Mouse (Mus musculus): ENCODE data around the gene Sbk3.

The Sbk3 gene

DNA sequence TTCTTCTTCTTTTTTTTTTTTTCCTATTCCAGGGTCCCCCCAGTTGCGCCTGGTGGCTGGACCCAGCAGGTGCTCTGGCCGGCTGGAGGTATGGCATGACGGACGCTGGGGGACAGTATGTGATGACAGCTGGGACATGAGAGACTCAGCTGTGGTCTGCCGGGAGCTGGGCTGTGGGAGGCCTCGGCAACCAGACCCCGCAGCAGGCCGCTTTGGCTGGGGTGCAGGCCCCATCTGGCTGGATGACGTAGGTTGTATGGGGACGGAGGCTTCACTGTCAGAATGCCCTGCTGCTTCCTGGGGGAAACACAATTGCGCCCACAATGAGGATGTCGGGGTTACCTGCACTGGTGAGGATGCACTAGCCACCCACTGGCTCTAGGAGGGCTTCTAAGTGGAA, 37.9 kb downstream of the Sbk3 start:
- no peak for DNase-seq (ENCODE audit: low read depth, low spot score)

DNA sequence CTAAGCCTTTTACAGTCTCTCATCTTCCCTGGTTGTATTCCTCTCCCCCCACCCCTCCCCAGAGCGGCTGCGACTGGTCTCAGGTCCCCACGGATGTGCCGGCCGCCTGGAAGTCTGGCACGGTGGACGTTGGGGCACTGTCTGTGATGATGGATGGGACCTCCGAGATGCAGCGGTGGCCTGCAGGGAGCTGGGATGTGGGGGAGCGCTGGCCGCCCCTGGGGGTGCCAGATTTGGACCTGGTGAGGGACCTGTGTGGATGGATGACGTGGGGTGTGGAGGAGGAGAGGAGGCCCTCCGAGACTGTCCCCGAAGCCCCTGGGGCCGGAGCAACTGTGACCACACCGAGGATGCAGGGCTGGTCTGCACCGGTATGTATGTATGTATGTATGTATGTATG, 42.6 kb downstream of the Sbk3 start:
- DNase-seq (ENCODE audit: low read depth, low spot score) = no peak

DNA sequence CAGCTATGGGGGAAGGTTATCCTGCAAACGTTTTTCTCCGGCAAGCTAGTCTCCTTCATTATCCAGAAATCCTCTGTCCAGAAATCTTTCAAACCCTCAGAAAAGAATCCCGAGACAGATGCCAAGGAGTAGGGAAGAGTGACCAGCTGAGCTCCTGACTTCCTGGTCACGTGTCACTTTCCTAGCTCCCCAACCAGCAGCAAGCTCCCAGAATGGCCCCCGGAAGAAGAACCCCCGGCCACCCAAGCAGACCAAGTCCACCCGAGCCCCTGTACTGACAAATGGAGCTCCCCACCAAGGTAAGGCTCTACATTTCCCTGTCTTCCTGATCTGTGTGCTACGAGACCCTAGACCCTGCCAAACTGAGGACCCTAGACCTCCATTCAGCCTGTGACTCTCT, 43.3 kb downstream of the Sbk3 start:
- no peak for DNase-seq (ENCODE audit: low read depth, low spot score)

DNA sequence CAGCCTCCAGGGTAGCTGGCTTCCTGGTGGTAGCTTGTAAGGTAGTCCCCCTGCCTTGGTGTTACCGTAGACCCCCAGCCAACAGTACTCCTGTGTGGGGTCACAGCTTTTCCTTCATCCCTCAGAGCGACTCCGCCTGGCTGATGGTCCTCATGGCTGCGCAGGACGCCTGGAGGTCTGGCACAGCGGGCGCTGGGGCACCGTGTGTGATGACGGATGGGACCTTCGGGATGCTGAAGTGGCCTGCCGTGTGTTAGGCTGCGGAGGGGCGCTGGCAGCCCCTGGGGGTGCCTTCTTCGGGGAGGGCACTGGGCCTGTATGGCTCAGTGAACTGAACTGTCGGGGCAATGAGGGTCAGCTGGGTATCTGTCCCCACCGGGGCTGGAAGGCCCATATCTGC, 44.1 kb downstream of the Sbk3 start:
- DNase-seq (ENCODE audit: low read depth, low spot score) = no peak

DNA sequence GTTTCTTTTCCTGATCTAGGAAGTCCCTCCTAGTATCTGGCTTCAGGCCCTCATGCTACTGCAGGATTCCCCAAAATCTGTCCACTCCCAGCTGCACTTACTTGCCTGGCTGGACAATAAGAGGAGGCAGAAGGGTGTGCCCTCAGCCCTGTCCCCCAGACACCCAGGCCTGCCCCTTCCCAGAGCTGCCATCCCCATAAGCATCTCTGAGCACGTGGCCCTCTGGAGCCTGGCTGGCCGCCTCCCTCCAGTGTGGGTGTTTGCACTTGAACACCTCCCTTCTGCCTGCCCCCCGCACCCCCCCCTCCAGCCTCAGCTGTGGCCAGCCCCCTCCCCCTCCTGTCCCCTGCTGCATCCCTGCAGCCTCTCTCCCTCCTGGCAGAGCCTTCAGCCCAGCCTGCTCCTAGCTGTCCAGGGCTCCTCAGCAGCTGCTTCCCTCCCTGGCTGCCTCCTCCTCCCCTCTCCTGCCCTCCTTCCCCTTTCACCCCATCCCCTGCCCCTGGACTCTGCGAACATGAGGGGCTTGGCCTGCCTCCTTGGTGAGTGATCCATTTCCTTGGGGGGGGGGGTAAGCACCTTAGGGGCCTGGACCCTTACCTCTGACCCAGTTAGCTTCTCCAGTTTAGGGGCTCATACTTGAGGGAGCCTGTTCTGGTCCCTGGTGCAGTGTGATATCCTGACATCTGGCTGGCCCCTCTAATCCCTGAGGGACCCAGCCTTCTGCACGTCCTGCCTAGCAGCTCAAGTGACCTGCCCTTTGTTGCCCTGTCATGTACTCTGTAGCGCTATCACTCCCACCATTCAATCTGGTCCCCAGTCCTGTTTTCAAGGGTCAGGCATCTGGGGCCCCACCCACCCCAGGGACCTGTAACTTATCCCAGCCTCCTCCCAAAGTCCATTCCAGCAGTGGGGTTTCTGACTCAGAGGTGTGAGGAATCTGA, 45.3 kb downstream of the Sbk3 start, which contains the start of gene Ssc5d:
TSS of gene Ssc5d (plus strand) at position 345 of the 941 bp plus-strand sequence.
- no peak for DNase-seq (ENCODE audit: low read depth, low spot score)

DNA sequence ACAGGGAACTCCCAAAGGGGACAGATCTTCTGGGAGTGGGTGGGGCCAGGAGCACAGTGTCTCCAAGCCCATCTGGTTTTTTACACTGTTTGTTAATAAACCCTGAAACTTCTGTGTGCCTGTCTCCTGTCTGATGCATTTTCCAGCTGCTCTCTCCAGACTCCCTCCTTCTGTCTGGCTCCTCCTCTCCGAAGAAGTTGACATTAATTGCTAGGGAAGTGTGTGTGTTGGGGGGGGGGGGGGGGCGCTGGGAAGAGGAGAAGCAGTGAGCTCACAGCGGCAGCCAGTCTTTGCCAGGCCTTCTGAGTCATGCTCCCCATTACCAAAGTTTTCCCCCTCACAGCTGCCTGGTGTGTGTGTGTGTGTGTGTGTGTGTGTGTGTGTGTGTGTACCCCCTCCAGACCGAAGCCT, 46.1 kb downstream of the Sbk3 start:
- DNase-seq (ENCODE audit: low read depth, low spot score) = no peak

DNA sequence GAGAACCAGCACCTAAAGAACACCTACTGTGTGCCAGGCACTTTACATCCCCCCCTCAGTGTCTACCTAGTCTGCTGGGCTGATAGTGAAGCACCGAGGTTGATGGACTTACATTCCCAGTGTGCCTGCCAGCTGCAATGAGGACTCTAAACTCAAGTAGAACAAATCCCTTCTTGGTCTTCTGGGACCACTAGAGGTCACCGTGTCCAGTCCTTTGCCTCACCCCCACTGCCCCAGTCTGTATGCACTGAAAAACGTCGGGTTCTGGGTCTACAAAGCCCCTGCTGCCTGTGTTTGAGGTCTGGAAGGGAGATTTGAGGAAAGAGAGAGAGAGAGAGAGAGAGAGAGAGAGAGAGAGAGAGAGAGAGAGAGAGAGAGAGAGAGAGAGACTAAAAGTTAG, 46.5 kb downstream of the Sbk3 start:
- no peak for DNase-seq (ENCODE audit: low read depth, low spot score)

DNA sequence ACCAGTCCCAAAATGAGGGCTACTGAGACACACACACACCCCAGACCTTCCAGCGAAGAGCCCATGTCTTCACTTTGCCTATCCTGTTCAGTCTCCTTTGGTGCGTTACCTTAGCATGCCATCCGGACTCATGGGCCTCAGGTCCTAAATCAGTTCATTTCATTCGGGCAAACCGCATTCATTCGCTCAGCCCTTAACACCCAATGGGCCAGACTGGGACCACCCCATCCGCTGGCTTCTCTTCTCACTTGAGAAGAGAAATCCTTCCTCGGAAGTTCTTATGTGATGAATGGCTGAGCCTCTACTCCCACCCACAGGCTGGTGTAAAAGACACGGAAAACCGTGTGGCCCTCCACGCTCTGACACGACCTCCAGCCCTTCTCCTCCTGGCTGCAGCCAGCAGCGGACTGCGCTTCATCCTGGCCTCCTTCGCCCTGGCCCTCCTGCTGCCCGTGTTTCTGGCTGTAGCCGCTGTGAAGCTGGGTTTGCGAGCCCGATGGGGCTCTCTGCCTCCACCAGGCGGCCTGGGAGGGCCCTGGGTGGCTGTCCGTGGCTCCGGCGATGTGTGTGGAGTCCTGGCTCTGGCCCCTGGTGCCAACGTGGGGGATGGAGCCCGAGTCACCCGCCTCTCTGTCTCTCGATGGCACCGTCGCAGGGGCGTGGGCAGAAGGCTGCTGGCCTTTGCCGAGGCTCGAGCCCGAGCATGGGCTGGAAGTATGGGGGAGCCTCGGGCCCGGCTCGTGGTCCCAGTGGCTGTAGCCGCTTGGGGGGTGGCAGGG, 47.2 kb downstream of the Sbk3 start:
- DNase-seq (ENCODE audit: low read depth, low spot score) = no peak

DNA sequence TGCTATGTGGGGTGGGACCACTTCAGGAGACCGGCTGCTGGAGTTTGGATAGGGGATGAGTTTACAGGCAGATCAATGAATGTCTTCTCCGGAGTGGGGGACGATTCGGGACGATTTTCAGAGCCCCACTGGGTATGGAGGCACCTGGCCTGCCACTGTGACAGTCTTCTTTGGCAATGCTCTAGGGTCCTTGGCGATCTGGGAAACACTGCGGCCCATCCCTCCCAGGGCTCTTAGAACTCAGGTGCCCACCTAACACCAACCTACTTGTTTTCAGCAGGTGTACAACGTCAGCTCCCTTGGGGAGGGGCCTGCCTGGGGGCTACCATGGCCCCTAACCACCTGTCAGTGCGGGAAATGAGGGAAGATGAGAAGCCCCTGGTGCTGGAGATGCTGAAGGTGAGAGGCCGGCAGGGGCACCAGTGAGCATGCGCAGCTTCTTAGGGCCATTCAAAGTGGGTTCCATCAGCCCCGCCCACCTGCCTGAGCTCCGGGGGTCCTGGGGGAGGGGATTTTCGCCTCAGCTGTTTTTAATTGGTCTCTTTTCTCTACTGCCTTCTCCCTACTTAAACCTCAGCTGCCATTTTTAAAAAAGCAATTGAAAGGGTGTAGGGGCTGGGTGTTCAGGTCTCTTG, 47.9 kb downstream of the Sbk3 start:
- peak; percentile 44 for DNase-seq (ENCODE audit: low read depth, low spot score)

DNA sequence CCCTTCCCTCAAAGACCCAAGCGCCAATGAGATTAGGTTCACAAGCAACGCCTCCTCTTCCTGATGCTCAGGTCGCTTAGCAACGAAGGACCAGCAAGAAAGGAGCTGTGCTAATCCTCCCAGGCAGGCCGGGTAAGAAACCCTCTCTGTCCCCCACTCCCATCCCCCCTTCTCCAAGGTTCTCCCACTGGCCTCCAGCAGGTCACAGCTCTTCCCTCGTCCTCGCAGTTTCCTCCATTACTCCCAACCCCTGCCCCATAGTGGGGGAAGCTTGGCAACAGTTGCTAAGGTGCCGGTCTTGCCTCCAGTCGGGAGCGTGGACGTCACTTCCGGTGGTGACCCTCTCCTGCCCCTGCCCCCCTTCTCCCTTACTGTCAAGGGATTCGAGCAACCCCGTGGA, 48.5 kb downstream of the Sbk3 start:
- peak; percentile 77 for DNase-seq (ENCODE audit: low read depth, low spot score)

DNA sequence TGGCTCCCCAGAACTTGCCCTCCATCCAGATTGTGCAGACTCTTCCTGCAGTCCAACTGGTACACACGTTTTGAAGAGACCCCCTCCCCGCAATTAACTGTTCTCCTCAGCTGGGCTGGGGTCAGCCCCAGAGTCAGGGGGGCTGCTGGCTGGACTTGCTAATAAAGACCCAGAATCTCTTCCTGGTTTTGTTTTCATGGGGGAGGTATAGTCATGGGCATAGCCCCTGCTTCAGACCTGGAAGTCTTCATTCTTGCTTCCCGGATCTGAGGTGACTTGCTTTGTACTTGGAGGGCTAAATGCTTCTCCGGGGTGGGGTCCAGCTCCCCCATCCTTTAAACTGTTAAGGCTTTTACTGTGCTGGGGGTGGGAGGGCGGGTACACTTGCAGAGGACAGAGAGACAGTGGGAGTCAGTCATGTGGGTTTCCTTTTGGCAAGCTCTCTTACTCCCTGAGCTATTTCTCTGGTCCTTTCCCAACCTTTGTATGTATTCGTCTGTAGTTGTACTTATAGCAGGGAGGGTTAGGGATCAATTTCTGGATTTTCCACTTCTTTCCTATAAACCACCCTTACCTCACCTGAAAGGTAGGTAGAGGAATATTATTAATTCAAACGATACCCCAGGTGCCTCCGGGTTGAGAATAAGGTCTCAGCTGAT, 49.0 kb downstream of the Sbk3 start, which contains the start of gene Nat14:
TSS of gene Nat14 (plus strand) at position 205 of the 659 bp plus-strand sequence.
- DNase-seq (ENCODE audit: low read depth, low spot score) = no peak

DNA sequence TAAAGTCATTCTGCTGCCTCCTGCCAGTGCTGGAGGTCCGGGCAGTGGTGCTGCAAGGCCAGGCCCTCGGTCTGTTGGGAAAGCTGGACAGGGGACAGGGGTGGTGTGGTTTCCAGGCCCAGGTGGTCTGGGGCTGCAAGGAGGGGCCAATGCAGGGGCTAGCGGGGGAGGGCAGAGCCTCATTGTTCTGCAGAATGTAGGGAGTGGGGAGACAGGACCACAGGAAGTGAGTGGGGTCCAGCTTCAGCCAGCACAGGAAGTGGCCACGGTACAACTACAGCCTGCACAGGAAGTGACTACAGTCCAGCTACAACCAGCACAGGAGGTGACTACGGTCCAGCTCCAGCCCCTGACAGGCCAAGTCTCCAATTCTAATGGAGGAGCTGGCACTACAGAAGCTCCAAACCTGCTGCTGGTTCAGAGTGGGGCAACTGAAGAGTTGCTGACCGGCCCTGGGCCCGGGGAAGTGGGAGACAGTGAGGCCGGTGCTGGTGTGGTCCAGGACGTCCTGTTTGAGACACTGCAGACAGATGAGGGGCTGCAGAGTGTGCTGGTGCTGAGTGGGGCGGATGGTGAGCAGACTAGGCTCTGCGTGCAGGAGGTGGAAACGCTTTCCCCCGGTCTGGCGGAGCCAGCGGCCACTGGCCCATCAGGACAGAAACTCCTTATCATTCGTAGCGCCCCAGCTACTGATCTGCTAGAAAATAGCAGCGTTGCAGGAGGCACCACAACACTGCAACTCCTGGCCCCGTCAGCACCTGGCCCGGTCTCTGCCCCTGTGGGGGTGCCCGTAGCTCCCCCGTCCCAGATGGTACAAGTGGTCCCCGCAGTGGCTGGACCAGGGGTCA, 49.8 kb downstream of the Sbk3 start:
- DNase-seq (ENCODE audit: low read depth, low spot score) = no peak

DNA sequence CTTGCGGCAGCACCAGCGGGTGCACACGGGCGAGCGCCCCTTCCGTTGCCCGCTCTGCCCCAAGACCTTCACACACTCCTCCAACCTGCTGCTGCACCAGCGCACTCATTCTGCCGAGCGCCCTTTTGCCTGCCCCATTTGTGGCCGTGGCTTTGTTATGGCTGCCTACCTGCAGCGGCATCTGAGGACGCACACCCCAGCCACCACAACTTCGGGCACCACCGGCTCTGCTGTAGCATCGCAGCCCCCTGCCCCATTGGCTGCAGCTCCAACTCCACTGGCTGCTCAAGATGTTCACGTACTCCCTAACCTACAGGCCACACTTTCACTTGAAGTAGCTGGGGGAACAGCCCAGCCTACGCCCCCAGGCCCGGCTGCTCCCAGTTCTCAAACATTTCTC, 50.5 kb downstream of the Sbk3 start:
- no peak for DNase-seq (ENCODE audit: low read depth, low spot score)

DNA sequence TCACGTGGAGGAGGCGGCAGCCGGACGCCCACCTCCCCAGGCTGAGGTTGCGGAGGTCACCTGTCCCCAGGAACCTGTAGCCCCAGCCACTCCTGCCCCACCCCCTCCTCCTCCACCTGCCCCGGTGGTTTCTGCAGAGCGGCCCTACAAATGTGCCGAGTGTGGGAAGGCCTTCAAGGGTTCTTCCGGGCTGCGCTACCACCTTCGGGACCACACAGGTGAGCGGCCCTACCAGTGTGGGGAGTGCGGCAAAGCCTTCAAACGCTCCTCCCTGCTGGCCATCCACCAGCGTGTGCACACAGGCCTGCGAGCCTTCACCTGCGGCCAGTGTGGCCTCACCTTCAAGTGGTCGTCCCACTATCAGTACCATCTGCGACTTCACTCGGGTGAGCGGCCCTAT, 51.0 kb downstream of the Sbk3 start:
- DNase-seq (ENCODE audit: low read depth, low spot score) = no peak

DNA sequence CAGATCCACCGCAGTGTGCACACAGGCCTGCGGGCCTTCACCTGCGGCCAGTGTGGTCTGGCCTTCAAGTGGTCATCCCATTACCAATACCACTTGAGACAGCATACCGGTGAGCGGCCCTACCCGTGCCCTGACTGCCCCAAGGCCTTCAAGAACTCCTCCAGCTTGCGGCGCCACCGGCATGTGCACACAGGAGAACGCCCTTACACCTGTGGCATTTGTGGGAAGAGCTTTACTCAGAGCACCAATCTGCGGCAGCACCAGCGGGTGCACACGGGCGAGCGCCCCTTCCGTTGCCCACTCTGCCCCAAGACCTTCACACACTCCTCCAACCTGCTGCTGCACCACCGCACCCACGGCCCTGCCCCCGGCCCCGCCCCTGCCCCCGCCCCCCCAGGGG, 51.9 kb downstream of the Sbk3 start:
- DNase-seq (ENCODE audit: low read depth, low spot score) = no peak

DNA sequence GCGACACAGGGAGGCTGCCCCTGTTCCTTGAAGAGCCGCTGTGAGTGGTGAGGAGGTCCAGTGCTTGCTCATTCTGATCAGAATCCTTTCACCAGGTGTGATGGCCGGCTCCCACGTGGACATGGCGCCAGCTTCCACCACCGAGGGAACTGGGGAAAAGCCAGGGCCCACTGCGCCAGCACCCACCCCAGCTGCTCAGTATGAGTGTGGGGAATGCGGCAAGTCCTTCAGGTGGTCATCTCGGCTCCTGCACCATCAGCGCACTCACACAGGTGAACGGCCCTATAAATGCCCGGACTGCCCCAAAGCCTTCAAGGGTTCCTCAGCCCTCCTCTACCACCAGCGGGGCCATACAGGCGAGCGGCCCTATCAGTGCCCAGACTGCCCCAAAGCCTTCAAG, 52.3 kb downstream of the Sbk3 start:
- no peak for DNase-seq (ENCODE audit: low read depth, low spot score)

DNA sequence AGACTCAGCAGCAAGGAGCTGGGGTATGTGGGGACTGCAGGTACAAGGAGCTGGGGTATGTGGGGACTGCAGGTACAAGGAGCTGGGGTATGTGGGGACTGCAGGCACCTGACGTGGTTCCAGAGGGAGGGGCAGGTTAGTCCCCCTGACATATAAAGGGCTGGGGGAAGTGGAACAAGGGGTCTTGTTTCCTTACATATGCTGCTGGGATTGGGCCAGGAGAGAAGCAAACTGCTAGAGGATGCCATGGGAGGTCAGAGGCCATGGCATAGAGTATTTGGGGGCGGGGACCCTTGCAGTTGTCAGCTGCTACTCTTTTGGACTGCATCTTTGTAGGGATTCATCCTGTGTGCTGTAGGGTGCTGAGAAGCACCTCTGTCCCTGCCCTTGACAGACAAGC, 53.5 kb downstream of the Sbk3 start:
- no peak for DNase-seq (ENCODE audit: low read depth, low spot score)

DNA sequence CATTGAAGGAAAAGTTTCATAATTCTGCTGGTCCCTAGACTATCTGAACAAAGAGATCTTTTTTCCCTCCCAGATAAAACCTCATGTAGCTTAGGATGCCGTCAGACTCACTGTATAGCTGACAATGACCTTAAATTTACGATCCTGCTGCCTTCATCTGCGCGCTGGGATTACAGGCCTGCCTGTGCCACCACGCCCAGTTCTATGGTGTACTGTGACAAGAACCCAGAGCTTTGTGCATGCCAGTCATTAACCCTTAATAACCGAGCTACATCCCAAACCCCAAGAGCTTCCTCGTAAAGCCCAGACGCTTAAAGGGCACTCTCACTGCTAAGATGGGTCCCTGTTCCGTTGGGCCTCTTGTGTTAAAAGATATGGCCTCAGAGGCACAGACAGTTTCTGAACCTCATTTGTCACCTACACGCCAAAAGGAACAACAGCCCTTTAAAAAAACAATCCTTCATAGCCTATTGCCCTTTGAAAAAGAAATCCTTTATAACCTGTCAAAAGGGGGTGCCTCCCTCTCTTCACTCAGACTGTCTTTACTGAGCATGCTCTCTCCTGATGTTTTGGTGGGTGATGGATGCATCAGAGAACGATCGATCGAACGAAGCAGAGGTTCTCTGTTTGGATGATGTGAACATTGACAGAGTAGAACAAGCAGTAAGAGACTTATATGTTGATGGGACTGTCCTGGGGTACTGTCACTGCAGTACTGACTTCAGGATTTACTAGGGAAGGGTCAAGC, 55.1 kb downstream of the Sbk3 start:
- no peak for DNase-seq (ENCODE audit: low read depth, low spot score)
